28 mouse cellular contexts compared by ENCODE assay signal in genomic region chr13:81425111-81425510, GRCm38 (mm10).
DNase-seq lines count a peak whose midpoint lies in the region; ATAC-seq and TF ChIP-seq lines count a peak whose summit lies in the region.
"Had no signal": no experiment of that assay in that cellular context is flagged by ENCODE, and none has a peak within 500 bp of the region (broad histone marks: within the 10 kb centered on the region; RNA-seq: fewer than 3 reads in every experiment).

No protein-coding gene starts in this region.

- ATAC-seq in limb, embryonic 11.5 days (ENCODE audit: insufficient number of reproducible peaks, low FRiP score, low TSS enrichment, low read depth), result peak; percentile 70; the same call in 1 of the 2 replicates
- ATAC-seq in hindbrain, postnatal 0 days, result no peak
- ATAC-seq: forebrain, embryonic 13.5 days; forebrain, embryonic 16.5 days; hindbrain, embryonic 16.5 days; Patski had no signal

- no peak overlapping the region for H3K4me2 ChIP-seq in limb, embryonic 11.5 days (ENCODE audit: low read depth, severe bottlenecking)
- H3K4me2 ChIP-seq in hindbrain, postnatal 0 days (ENCODE audit: low read depth, low read length), result no peak overlapping the region
- H3K4me2 ChIP-seq: forebrain, embryonic 13.5 days; heart, embryonic 12.5 days; heart, embryonic 15.5 days; hindbrain, embryonic 13.5 days had no signal

- H3K27ac ChIP-seq in limb, embryonic 11.5 days (replicated peaks; ENCODE audit: low read depth, low read length), result no peak overlapping the region
- H3K27ac ChIP-seq in hindbrain, postnatal 0 days, result no peak overlapping the region
- H3K27ac ChIP-seq: forebrain, embryonic 10.5 days; forebrain, embryonic 13.5 days; gastrocnemius, adult 2 months; heart, embryonic 15.5 days; hindbrain, embryonic 10.5 days; hindbrain, embryonic 13.5 days had no signal

- no peaks in the 10 kb centered on the region for H3K36me3 ChIP-seq in limb, embryonic 11.5 days (ENCODE audit: control insufficient read depth, insufficient read depth, low read length)
- no peaks in the 10 kb centered on the region for H3K36me3 ChIP-seq in hindbrain, postnatal 0 days (ENCODE audit: insufficient read depth, low read length)
- H3K36me3 ChIP-seq: G1E; heart, embryonic 12.5 days; heart, embryonic 15.5 days; hindbrain, embryonic 13.5 days had no signal

- H3K9ac ChIP-seq in limb, embryonic 11.5 days (ENCODE audit: low read length), result no peak overlapping the region
- no peak overlapping the region for H3K9ac ChIP-seq in hindbrain, postnatal 0 days (replicated peaks; ENCODE audit: low read length)
- H3K9ac ChIP-seq: forebrain, embryonic 13.5 days; heart, embryonic 12.5 days; heart, embryonic 15.5 days; hindbrain, embryonic 13.5 days had no signal

- H3K27me3 ChIP-seq in limb, embryonic 11.5 days (ENCODE audit: control insufficient read depth, insufficient read depth, low read length), result no peaks in the 10 kb centered on the region
- H3K27me3 ChIP-seq in hindbrain, postnatal 0 days (ENCODE audit: insufficient read depth, low read length), result no peaks in the 10 kb centered on the region
- H3K27me3 ChIP-seq: forebrain, embryonic 13.5 days; heart, embryonic 12.5 days; heart, embryonic 15.5 days; hindbrain, embryonic 13.5 days had no signal

- no peak for TF ChIP-seq CTCF in hindbrain, postnatal 0 days (IDR thresholded peaks at IDR 0.05; ENCODE audit: low read depth)

- H3K4me1 ChIP-seq in limb, embryonic 11.5 days (ENCODE audit: control insufficient read depth, insufficient read depth, low read length), result no peaks in the 10 kb centered on the region
- no peaks in the 10 kb centered on the region for H3K4me1 ChIP-seq in hindbrain, postnatal 0 days (ENCODE audit: insufficient read depth, low read length)
- H3K4me1 ChIP-seq: forebrain, embryonic 13.5 days; heart, embryonic 12.5 days; heart, embryonic 15.5 days; hindbrain, embryonic 10.5 days; hindbrain, embryonic 13.5 days had no signal

- DNase-seq in embryo, embryonic 10 days (ENCODE audit: low spot score), result peak; percentile 44
- no peak for DNase-seq in embryo, embryonic 9.5 days (ENCODE audit: extremely low spot score)
- DNase-seq in embryo, embryonic 11 days, result peak; percentile 54
- DNase-seq in forelimb bud, embryonic 11.5 days (ENCODE audit: low read depth, low spot score), result peak; percentile 67
- peak; percentile 50 for DNase-seq in limb, embryonic 11.5 days (ENCODE audit: low spot score)
- DNase-seq in right cerebral cortex, adult 18-20 months, result no peak
- DNase-seq in layer of hippocampus, adult 9-10 months (ENCODE audit: low spot score), result no peak
- DNase-seq in hindbrain, postnatal 0 days (ENCODE audit: low spot score), result no peak
- DNase-seq: adrenal gland, postnatal 10 days; adrenal gland, postnatal 36 days; cerebellum, adult 18-20 months; cerebellum, adult 9-10 months; cerebellum, postnatal 14 days; gastrocnemius, adult 2 months; gastrocnemius, postnatal 14 days; heart, adult 11 months; heart, postnatal 10 days; heart, postnatal 36 days had no signal

- no peaks in the 10 kb centered on the region for H3K9me3 ChIP-seq in limb, embryonic 11.5 days (ENCODE audit: control insufficient read depth, low read length)
- H3K9me3 ChIP-seq in hindbrain, postnatal 0 days (ENCODE audit: low read length), result no peaks in the 10 kb centered on the region
- H3K9me3 ChIP-seq: forebrain, embryonic 10.5 days; forebrain, embryonic 13.5 days; G1E; heart, embryonic 12.5 days; heart, embryonic 15.5 days; hindbrain, embryonic 10.5 days; hindbrain, embryonic 13.5 days had no signal

- no peak overlapping the region for H3K4me3 ChIP-seq in limb, embryonic 11.5 days (ENCODE audit: low read depth, low read length)
- H3K4me3 ChIP-seq in hindbrain, postnatal 0 days (ENCODE audit: low read length), result no peak overlapping the region
- H3K4me3 ChIP-seq: forebrain, embryonic 10.5 days; forebrain, embryonic 13.5 days; gastrocnemius, adult 2 months; heart, embryonic 12.5 days; heart, embryonic 15.5 days; hindbrain, embryonic 10.5 days; hindbrain, embryonic 13.5 days had no signal

- 7% methylated on average over 6 of the region's 6 CpGs for WGBS in limb, embryonic 11.5 days
- 78% methylated on average over 6 of the region's 6 CpGs for WGBS in hindbrain, postnatal 0 days

Comparison
In these comparisons a context has a peak if more than half of its experiments do, and no peak if none do; other contexts are left out.
1. DNase-seq: peak in embryo, embryonic 10 days (single experiment), embryo, embryonic 11 days (single experiment), forelimb bud, embryonic 11.5 days (single experiment) and limb, embryonic 11.5 days (single experiment); none in embryo, embryonic 9.5 days (single experiment), right cerebral cortex, adult 18-20 months (single experiment), layer of hippocampus, adult 9-10 months (single experiment) and hindbrain, postnatal 0 days (single experiment).